Mouse (Mus musculus) erythroblast, embryonic 14.5 days (primary cell): ENCODE measurements around the gene Lgr6.

Experiments used
- GATA1 ChIP-seq: IDR thresholded peaks from 2 replicates; pipeline ENCODE4 v1.6.1; 2012; ENCODE audit warnings: low read length, inconsistent platforms, mixed read lengths
- TAL1 ChIP-seq: IDR thresholded peaks from 3 replicates; pipeline ENCODE4 v1.6.1; 2012; ENCODE audit warnings: low read length, inconsistent platforms, mixed read lengths

DNA sequence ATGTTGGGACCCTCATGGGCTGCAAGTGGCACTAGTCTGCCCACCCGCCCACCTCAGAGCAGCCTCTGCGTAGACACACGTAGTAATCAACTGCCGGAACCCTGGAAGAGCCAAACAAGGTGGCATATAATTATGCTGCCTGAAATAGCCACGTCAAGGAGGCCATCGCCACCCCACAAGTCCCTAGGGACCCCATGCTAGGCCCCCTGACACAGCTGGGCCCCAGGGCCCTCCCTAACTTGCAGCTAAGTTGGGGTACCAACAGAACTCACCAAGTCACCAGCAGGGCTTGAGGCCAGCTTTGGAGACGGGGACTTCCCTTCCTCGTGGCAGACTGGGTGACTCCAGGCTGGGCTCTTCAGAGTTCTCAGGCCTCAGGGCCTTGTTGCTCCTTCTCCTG is 48.2 kb downstream of the Lgr6 start:
- TF ChIP-seq GATA1 (no peak), TAL1 (no peak)
